Mouse (Mus musculus): ENCODE results near the gene Ltc4s.

- TF ChIP-seq CTCF (IDR thresholded peaks at IDR 0.05; ENCODE audit: borderline replicate concordance, insufficient read depth, low read depth, low read length) (no peak), POLR2A (IDR thresholded peaks at IDR 0.05; ENCODE audit: borderline replicate concordance, insufficient read depth, low read length) (peak; percentile 78)
These were observed 27.8 kb downstream of the Ltc4s start, which contains the start of the genes Sqstm1 and Mgat4b for GRCm38 (mm10) chr11:50210505-50211151.

Data from cerebellum, adult 2 months (tissue).